Mouse (Mus musculus) heart, embryonic 13.5 days (tissue): ENCODE results near the gene Stk24. TPM values are rescaled to one million over a fixed set of nuclear protein-coding genes. Genes with fewer than 3 reads are reported as not detected.

Experiments
- ATAC-seq: fragments of 200-750 bp; cut with Nextera tagmentation; 2 replicates; pipeline ENCODE4 v1.8.0; 2017; ENCODE audit warnings: moderate TSS enrichment; ENCODE audit not compliant: insufficient number of reproducible peaks, low FRiP score, low TSS enrichment; ENCODE audit errors: extremely low read depth
- H3K27ac ChIP-seq: fragments of 300-500 bp; sonication (generic); replicated peaks from 2 replicates; pipeline ENCODE4 v1.5.1; 2015; ENCODE audit warnings: moderate library complexity, mild to moderate bottlenecking, inconsistent platforms
- H3K27me3 ChIP-seq: fragments of 300-500 bp; sonication (generic); replicated peaks from 2 replicates; pipeline ENCODE4 v1.6.1; 2015; ENCODE audit warnings: mild to moderate bottlenecking, inconsistent platforms
- H3K36me3 ChIP-seq: fragments of 300-500 bp; sonication (generic); 2 replicates; pipeline ENCODE4 v1.6.1; 2015; ENCODE audit warnings: mild to moderate bottlenecking, inconsistent platforms
- H3K4me1 ChIP-seq: fragments of 300-500 bp; sonication (generic); 2 replicates; pipeline ENCODE4 v1.6.1; 2015; ENCODE audit warnings: inconsistent platforms
- H3K4me2 ChIP-seq: fragments of 300-500 bp; sonication (generic); 2 replicates; pipeline ENCODE4 v1.6.1; 2015; ENCODE audit warnings: inconsistent platforms, mild to moderate bottlenecking, moderate library complexity
- H3K4me3 ChIP-seq: fragments of 300-500 bp; sonication (generic); 2 replicates; pipeline ENCODE4 v1.5.1; 2015; ENCODE audit warnings: moderate library complexity, mild to moderate bottlenecking, inconsistent platforms
- H3K9ac ChIP-seq: fragments of 300-500 bp; sonication (generic); 2 replicates; pipeline ENCODE4 v1.6.1; 2015; ENCODE audit warnings: inconsistent platforms, mild to moderate bottlenecking, moderate library complexity
- H3K9me3 ChIP-seq: fragments of 300-500 bp; sonication (generic); 2 replicates; pipeline ENCODE4 v1.6.1; 2016; ENCODE audit warnings: inconsistent platforms
- WGBS: fragments of 180-500 bp; shearing (Covaris S2); methylation state at CpG from one replicate; pipeline ENCODE4 v1.1.7; 2015; ENCODE audit warnings: mixed read lengths; 5-methylcytosine and 5-hydroxymethylcytosine counted together
- polyA plus RNA-seq: library from polyadenylated mRNA; unstranded; fragments of >200 nt; fragmentation: Nextera tagmentation; extraction: Ambion mirVana; gene quantifications from 2 replicates; pipeline ENCODE4 v1.2.1, GENCODE M21; 2015

Stk24 gene
- polyA plus RNA-seq, 1 experiment from 2014 or later: 29.7 TPM

DNA sequence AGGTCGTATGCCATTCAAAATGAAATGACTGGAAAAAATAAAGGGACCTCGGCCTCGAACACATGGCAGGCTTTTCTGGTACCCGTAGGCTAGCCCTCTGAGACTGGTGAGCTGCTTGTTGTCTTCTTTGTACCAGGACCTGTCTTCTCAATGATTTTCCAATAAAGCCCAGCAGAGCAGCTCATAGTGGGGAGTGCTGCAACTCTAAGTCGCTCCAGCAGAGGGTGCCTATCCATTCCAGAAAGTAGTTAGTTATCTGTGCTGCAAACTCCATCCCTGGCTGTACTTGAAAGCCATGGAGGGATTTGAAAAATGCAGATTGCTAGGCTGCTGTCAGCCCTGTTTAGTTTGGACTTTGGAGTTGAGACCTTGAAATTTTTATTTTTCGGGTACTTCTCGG is 120.0 kb downstream of the Stk24 start:
- no peaks in the 10 kb centered on the region for H3K9me3 ChIP-seq
- no peaks in the 10 kb centered on the region for H3K27me3 ChIP-seq
- WGBS: 45% methylated on average over 7 of the region's 7 CpGs
- H3K9ac ChIP-seq: no peak overlapping the region
- no peak overlapping the region for H3K4me3 ChIP-seq
- peaks cover 68% of the 10 kb centered on the region for H3K36me3 ChIP-seq
- H3K27ac ChIP-seq: 0 out of 2 replicates have a peak overlapping the region, but pooled peaks have one; percentile 1
- H3K4me1 ChIP-seq: peaks cover 38% of the 10 kb centered on the region
- no peak overlapping the region for H3K4me2 ChIP-seq
- no peak for ATAC-seq

DNA sequence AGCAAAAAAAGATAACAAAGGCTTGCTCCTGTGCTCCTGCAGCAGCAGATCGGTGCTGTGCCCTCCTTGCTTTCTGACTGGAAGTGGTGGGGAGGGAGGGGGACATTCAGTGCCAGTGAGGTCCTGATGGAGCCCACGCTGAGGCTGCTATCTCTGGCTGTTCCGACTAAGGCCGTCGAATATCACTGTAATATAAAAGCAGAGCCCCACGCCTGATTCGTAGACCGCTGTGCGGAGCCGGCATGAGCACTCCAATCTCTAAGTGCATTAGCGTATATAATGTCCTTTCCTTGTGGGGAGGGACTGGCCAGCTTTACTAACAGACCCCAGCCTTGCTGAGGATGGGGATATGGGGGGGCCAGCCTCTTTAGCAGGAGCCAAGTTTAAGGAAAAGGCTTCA is 120.5 kb downstream of the Stk24 start:
- Histone ChIP-seq H3K4me2 (no peak overlapping the region), H3K9me3 (no peaks in the 10 kb centered on the region), H3K4me1 (peaks cover 35% of the 10 kb centered on the region), H3K27me3 (no peaks in the 10 kb centered on the region), H3K4me3 (no peak overlapping the region), H3K9ac (no peak overlapping the region), H3K27ac (0 out of 2 replicates have a peak overlapping the region, but pooled peaks have one; percentile 1), H3K36me3 (peaks cover 67% of the 10 kb centered on the region)
- WGBS: 73% methylated on average over 11 of the region's 11 CpGs
- no peak for ATAC-seq

DNA sequence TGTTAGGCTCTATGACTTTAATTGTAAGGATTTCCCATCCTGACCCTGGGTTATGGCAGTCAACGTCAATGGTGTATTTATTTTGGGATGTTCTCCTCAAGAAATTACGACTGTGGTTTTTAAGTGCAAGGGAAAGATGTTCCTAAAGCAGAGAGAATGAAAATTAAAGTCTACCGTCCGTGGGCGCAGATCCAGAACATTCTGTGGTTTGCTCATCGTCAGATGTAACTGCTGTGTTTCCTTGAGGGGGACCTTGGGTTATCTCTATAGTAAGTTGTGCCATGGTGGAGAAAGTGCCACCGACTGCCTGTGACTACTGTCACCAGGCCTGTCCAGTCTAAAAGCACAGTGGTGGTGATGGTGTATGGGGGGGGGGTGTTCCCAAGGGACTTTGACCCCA is 122.9 kb downstream of the Stk24 start:
- 85% methylated on average over 7 of the region's 7 CpGs for WGBS
- no peaks in the 10 kb centered on the region for H3K27me3 ChIP-seq
- no peak for ATAC-seq
- no peak overlapping the region for H3K9ac ChIP-seq
- H3K4me3 ChIP-seq: no peak overlapping the region
- no peak overlapping the region for H3K27ac ChIP-seq
- H3K4me2 ChIP-seq: no peak overlapping the region
- H3K4me1 ChIP-seq: peaks cover 16% of the 10 kb centered on the region
- H3K36me3 ChIP-seq: peaks cover 68% of the 10 kb centered on the region
- no peaks in the 10 kb centered on the region for H3K9me3 ChIP-seq

DNA sequence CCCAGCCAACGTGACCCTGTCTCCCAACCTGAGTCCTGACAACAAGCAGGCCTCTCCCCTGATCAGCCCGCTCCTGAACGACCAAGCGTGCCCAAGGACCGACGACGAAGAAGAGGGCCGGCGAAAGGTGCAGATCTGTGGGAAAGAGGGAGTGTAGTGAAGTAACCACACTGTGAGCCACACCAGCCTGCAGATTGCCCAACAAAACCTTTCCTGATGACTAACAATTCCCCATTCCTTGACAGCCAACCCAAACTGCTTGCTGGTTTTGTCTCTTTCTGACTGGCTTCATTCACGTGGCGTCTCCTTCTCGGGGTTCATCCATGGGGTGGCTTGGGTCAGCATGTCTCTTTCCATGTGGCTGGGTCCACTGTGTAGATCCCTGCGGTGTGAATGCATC is 124.3 kb downstream of the Stk24 start:
- H3K27ac ChIP-seq: no peak overlapping the region
- ATAC-seq: no peak
- H3K4me2 ChIP-seq: no peak overlapping the region
- no peaks in the 10 kb centered on the region for H3K27me3 ChIP-seq
- 75% methylated on average over 13 of the region's 13 CpGs for WGBS
- H3K9me3 ChIP-seq: no peaks in the 10 kb centered on the region
- H3K9ac ChIP-seq: no peak overlapping the region
- peaks cover 64% of the 10 kb centered on the region for H3K36me3 ChIP-seq
- H3K4me1 ChIP-seq: peaks cover 13% of the 10 kb centered on the region; the same call in 1 of the 2 replicates
- no peak overlapping the region for H3K4me3 ChIP-seq

DNA sequence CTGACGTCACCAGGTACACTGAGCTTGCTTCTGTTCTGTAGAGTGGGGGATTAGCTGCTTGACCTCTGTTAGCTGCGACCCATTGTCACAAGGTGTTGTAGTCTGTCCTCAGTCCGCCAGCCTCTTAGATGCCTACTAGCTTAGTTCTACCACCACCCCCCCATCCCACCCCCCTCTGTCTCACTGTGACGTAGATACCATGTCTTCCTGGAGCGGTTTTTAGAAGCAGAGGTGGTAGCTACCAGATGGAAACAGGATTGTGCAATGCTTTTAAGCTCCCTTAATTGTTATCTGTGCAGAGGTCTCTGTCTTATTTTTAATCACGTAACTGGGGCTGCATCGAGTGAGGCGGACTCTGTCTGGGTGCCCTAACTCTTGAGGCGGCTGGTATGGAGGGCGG is 124.9 kb downstream of the Stk24 start:
- no peak overlapping the region for H3K27ac ChIP-seq
- ATAC-seq: no peak
- 66% methylated on average over 10 of the region's 10 CpGs for WGBS
- H3K9me3 ChIP-seq: no peaks in the 10 kb centered on the region
- peaks cover 67% of the 10 kb centered on the region for H3K36me3 ChIP-seq
- no peak overlapping the region for H3K4me3 ChIP-seq
- no peak overlapping the region for H3K4me2 ChIP-seq
- no peak overlapping the region for H3K9ac ChIP-seq
- no peaks in the 10 kb centered on the region for H3K27me3 ChIP-seq
- peaks cover 13% of the 10 kb centered on the region; the same call in 1 of the 2 replicates for H3K4me1 ChIP-seq

DNA sequence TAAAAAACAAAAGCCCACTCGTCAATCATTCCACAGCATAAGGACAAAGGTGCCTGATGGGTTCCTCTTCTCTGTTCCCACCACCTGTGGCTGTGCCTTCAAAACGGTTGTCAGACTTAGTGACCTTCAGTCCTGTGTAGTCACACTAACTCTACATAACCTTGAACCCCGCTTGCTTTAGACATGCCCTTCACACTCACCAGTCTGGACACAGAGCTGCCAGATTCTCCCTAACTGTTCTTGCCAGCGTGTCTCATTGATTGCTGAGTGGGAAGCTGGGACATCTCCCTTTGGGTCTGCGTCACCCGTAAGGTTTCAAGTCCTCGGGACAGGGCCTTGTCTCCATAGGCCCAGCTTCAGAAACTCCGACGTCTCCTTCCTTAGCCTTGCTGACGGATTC is 127.3 kb downstream of the Stk24 start:
- Histone ChIP-seq H3K27me3 (no peaks in the 10 kb centered on the region), H3K4me2 (no peak overlapping the region), H3K9ac (no peak overlapping the region), H3K9me3 (no peaks in the 10 kb centered on the region), H3K36me3 (peaks cover 57% of the 10 kb centered on the region), H3K4me3 (no peak overlapping the region), H3K4me1 (peaks cover 27% of the 10 kb centered on the region), H3K27ac (no peak overlapping the region)
- 78% methylated on average over 10 of the region's 10 CpGs for WGBS
- ATAC-seq: no peak

DNA sequence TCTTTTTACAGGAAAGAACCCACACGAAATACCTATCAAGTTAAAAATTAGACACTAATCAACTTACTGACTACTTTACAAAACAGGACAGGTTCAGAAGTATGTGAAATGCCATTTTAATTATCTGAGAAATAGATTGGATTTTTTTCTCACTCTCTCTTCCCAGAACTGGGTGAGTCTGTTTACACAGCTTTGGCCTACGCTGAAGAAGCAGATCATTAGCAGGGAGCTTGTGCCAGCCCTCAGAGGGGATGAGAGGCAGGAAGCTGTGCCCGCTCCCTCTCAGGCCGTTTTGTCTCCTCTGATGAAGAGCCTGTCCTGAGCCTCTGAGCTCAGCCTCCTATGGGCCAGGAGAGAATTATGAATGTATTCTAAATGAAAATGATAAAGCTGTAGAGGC is 128.1 kb downstream of the Stk24 start:
- peaks cover 35% of the 10 kb centered on the region for H3K4me1 ChIP-seq
- ATAC-seq: no peak
- no peak overlapping the region for H3K27ac ChIP-seq
- WGBS: 79% methylated on average over 4 of the region's 4 CpGs
- H3K27me3 ChIP-seq: no peaks in the 10 kb centered on the region
- H3K4me3 ChIP-seq: no peak overlapping the region
- H3K9me3 ChIP-seq: no peaks in the 10 kb centered on the region
- H3K4me2 ChIP-seq: no peak overlapping the region
- H3K36me3 ChIP-seq: peaks cover 49% of the 10 kb centered on the region
- H3K9ac ChIP-seq: no peak overlapping the region

DNA sequence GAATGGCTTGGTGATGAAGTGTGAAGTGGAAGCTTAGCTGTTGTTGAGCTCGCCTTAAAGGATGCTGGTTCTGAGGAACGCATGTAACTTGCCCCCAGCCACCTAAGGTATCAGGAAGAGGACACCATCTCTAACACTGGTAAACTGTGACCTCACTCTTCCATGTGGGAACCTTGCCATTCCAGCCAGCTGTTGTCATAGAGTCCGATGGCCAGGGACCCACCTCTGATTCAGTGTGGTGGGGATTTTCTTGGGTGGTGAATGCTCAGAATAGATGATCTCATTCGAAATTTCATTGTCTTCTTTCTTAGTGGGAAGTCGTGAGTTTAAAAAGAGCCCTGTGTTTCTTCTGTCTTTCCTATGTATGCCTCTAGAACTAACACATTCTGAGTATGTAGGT is 128.7 kb downstream of the Stk24 start:
- no peak overlapping the region for H3K4me3 ChIP-seq
- no peaks in the 10 kb centered on the region for H3K9me3 ChIP-seq
- peaks cover 45% of the 10 kb centered on the region for H3K36me3 ChIP-seq
- WGBS: 66% methylated on average over 5 of the region's 5 CpGs
- no peak overlapping the region for H3K4me2 ChIP-seq
- H3K27me3 ChIP-seq: no peaks in the 10 kb centered on the region
- H3K9ac ChIP-seq: no peak overlapping the region
- no peak for ATAC-seq
- peaks cover 41% of the 10 kb centered on the region for H3K4me1 ChIP-seq
- no peak overlapping the region for H3K27ac ChIP-seq

DNA sequence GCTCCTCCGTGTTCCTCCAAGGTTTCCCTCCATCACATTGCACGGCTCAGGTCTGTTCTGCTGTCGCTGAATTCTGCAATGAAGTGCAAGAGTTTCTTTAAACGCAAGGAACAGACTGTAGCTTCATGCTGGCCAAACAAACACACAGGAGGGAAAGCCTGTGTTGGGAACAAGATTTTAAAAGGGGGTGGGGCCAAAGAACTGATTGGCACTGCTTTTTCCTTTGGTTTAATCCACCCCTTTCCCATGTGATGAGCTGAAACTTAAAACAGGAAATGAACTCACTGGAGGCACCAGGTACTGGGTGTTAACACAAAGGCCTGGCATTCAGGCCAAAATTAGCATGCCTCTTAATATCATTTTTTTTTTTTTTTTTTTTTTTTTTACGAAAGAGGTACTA is 131.5 kb downstream of the Stk24 start:
- no peak for ATAC-seq
- Histone ChIP-seq H3K9ac (no peak overlapping the region), H3K4me1 (peaks cover 43% of the 10 kb centered on the region), H3K9me3 (no peaks in the 10 kb centered on the region), H3K27ac (peak overlapping the region; percentile 50), H3K4me3 (no peak overlapping the region), H3K4me2 (no peak overlapping the region), H3K27me3 (no peaks in the 10 kb centered on the region), H3K36me3 (peaks cover 48% of the 10 kb centered on the region)
- 74% methylated on average over 5 of the region's 5 CpGs for WGBS

DNA sequence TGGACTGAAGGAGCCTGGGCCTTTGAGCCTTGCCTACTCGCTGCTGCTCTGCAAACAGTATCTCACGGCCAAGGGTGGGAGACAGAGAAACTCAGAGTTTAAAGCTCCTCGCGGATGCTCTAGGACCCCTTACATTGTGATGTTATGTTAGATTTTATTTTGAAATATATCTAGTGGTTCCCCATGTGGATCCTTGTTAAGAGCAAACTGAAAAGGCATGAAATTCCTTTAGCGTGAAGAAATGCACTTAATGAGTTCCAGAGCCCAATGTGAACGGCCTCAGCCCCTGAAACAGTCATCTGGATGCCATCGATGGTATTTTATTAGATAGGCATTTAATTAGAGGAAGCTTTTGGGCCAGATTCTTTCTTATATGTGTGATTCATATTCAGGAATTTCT is 132.5 kb downstream of the Stk24 start:
- H3K27ac ChIP-seq: peak overlapping the region; percentile 74
- no peaks in the 10 kb centered on the region for H3K9me3 ChIP-seq
- no peaks in the 10 kb centered on the region for H3K27me3 ChIP-seq
- ATAC-seq: no peak
- peak overlapping the region; percentile 30; the same call in 1 of the 2 replicates for H3K9ac ChIP-seq
- H3K4me2 ChIP-seq: no peak overlapping the region
- no peak overlapping the region for H3K4me3 ChIP-seq
- H3K36me3 ChIP-seq: peaks cover 53% of the 10 kb centered on the region
- WGBS: 58% methylated on average over 7 of the region's 7 CpGs
- H3K4me1 ChIP-seq: peaks cover 38% of the 10 kb centered on the region

DNA sequence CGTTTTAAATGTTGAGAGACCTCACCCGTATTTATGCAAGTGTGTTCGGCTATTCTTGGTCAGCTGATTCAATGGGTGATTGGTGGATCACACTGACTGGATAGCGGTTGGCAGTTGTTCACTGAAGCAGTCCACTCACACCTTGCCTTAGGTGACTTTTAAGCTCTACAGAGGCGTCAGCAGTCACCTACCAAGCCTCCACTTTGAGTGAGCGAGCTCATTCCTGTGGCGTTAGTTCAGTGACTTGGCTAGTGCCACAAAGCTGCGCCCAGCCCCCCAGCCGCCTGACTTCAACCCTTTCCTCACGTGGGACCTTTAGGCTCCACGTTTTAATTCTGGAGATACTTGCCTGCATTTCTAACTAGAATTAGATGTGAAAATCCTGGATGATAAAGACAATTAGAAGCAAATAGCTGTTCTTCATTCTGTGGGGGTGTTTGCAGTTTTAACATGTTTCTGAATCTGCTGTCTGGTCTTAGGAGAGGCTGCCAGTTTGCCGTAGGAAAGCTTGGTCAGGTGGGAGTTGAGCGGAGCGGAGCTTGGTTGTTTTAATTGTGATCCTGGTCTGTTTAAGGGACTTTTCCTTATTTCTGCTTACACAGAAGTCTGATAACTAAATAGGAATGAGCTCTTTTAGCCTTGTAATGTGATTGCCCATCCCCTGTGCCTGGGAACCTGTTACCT is 133.6 kb downstream of the Stk24 start:
- H3K27me3 ChIP-seq: no peaks in the 10 kb centered on the region
- no peaks in the 10 kb centered on the region for H3K9me3 ChIP-seq
- no peak overlapping the region for H3K4me3 ChIP-seq
- H3K9ac ChIP-seq: peak overlapping the region; percentile 30; the same call in 1 of the 2 replicates
- ATAC-seq: no peak
- H3K4me2 ChIP-seq: 0 out of 2 replicates have a peak overlapping the region, but pooled peaks have one; percentile 4
- peaks cover 38% of the 10 kb centered on the region for H3K4me1 ChIP-seq
- 43% methylated on average over 14 of the region's 14 CpGs for WGBS
- H3K27ac ChIP-seq: peak overlapping the region; percentile 74
- H3K36me3 ChIP-seq: peaks cover 57% of the 10 kb centered on the region

DNA sequence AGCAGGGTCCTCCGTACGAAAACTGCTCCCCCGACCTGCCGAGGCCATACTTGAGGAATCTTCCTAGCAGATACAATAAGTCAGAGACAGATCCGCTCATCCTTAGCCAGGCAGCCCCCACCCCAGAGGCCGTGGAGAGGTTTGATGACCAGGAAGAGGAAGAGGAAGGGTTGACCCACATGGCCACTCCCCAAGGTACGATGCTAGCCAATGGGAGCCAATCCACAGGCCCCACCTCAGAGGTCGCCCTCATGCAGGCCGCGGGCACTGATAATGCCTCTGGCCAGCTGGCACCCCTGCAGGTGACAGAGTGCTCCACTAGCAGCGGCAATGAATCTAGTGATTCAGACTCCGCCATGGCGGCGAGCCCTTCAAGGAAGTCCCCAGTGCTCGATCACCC is 135.7 kb downstream of the Stk24 start:
- Histone ChIP-seq H3K36me3 (peaks cover 62% of the 10 kb centered on the region), H3K9ac (no peak overlapping the region), H3K27me3 (no peaks in the 10 kb centered on the region), H3K4me3 (no peak overlapping the region), H3K4me1 (peaks cover 38% of the 10 kb centered on the region), H3K9me3 (no peaks in the 10 kb centered on the region), H3K4me2 (no peak overlapping the region), H3K27ac (no peak overlapping the region)
- 87% methylated on average over 15 of the region's 15 CpGs for WGBS
- no peak for ATAC-seq
